Comparison of ENCODE assay signal across 8 mouse cellular contexts in the genomic region with DNA sequence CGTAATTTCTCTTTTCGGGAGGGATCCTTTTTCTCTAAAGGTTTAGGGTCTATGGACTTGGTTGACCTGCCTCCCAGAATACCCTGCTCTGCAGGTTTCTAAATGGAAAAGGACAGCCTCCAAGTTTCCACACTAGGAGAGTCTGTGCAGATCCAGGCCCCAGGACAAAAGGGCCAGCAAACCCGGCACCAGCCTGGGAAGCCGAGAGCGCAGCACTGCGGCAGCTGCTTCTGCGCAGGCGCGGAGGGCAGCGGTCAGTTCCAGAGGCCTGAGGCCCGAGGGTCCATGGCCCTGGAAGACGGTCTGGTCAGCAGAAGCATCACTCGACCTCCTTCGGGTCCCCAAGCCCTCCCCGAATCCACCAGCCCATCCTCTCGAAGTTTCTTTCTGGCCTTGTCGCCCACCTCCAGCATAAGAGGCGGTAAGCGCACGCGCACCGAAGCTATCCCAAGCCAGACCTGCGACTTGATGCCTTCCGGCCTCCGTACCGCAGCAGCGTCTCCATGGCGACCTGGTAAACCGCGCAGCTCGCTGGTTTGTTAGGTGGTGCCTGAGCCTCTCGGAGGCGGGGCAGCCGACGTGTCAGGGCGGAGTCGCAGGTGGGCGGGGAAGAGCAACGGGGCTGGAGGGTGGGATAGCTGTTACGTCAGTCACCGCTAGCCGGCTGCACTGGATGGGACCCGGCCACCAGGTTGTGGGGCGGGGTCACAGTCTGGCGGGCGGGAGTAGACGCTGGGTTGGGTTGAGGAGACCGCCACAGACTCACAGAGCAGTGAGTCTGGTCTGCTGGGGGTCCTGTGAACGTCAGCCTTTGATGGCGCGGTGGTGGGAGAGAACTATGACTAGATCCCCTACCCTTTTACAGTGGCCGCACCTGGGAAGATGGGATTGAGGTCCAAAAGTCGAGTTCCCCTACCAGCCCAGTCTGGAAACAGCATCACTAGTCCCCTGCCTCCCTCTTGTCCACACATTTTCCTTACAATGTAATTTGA. TPM values are rescaled to one million over a fixed set of nuclear protein-coding genes. Genes with fewer than 3 reads are reported as not detected.
DNase-seq lines count a peak whose midpoint lies in the region; ATAC-seq and TF ChIP-seq lines count a peak whose summit lies in the region.

Lrrc27 (plus strand) TSS at position 235 of the 992 bp plus-strand sequence.
Stk32c (minus strand) TSS at position 554 of the 992 bp plus-strand sequence.

- H3K27ac ChIP-seq in forebrain, embryonic 16.5 days (ENCODE audit: low read length): peak within 1 kb of the TSS; percentile 77
- H3K27ac ChIP-seq in layer of hippocampus, adult 2 months: peak within 1 kb of the TSS; percentile 96
- H3K27ac ChIP-seq in lung, embryonic 14.5 days (ENCODE audit: low read depth): peak within 1 kb of the TSS; percentile 82
- H3K27ac ChIP-seq in olfactory bulb, adult 2 months (ENCODE audit: insufficient read depth, low read depth, low read length): peak within 1 kb of the TSS; percentile 74
- H3K27ac ChIP-seq in thymus, adult 2 months (ENCODE audit: control insufficient read depth, insufficient read depth, low read length): 0 out of 2 replicates have a peak within 1 kb of the TSS, but pooled peaks have one; percentile 15

- TF ChIP-seq POLR2A in olfactory bulb, adult 2 months (IDR thresholded peaks at IDR 0.05; ENCODE audit: insufficient read depth, low read depth, low read length): peak; percentile 58
- peak; percentile 70 for TF ChIP-seq POLR2A in thymus, adult 2 months (IDR thresholded peaks at IDR 0.05; ENCODE audit: control insufficient read depth, extremely low read depth, insufficient read depth, low read length, poor library complexity)

- DNase-seq in G1E (ENCODE audit: low spot score): peak; percentile 74
- DNase-seq in cerebellum, adult 18-20 months: peak; percentile 98
- peak; percentile 97 for DNase-seq in heart, postnatal 36 days
- DNase-seq in layer of hippocampus, adult 2 months (ENCODE audit: low spot score in 2 of 2): peak; percentile 98
- peak; percentile 99 for DNase-seq in lung, embryonic 14.5 days
- peak; percentile 98 for DNase-seq in thymus, adult 2 months

- ATAC-seq in G1E (ENCODE audit: extremely low read depth, insufficient number of reproducible peaks, low FRiP score, poor library complexity, severe bottlenecking): peak; percentile 98
- peak; percentile 98 for ATAC-seq in forebrain, embryonic 16.5 days
- peak; percentile 97 for ATAC-seq in lung, embryonic 14.5 days (ENCODE audit: insufficient read depth)

- peaks cover 6% of the 10 kb centered on the region for H3K4me1 ChIP-seq in G1E (ENCODE audit: insufficient read depth, low read depth, low read length)
- peaks cover 9% of the 10 kb centered on the region for H3K4me1 ChIP-seq in forebrain, embryonic 16.5 days (replicated peaks; ENCODE audit: control insufficient read depth, insufficient read depth, low read length)
- 0 out of 2 replicates have a peak, but pooled peaks cover 4% of the 10 kb centered on the region for H3K4me1 ChIP-seq in lung, embryonic 14.5 days (ENCODE audit: insufficient read depth)
- H3K4me1 ChIP-seq in olfactory bulb, adult 2 months (ENCODE audit: control insufficient read depth, insufficient read depth, low read length): no peaks in the 10 kb centered on the region; the same call in 1 of the 2 replicates
- peaks cover 5% of the 10 kb centered on the region for H3K4me1 ChIP-seq in thymus, adult 2 months (replicated peaks; ENCODE audit: control insufficient read depth, insufficient read depth, low read length)

- no peaks in the 10 kb centered on the region for H3K27me3 ChIP-seq in G1E (ENCODE audit: insufficient read depth, low read length)
- no peaks in the 10 kb centered on the region for H3K27me3 ChIP-seq in forebrain, embryonic 16.5 days (replicated peaks; ENCODE audit: control insufficient read depth, insufficient read depth, low read length)
- no peaks in the 10 kb centered on the region for H3K27me3 ChIP-seq in lung, embryonic 14.5 days (ENCODE audit: insufficient read depth, low read length)
- H3K27me3 ChIP-seq in thymus, adult 2 months (ENCODE audit: control insufficient read depth, insufficient read depth, low read length): no peaks in the 10 kb centered on the region

- peak within 1 kb of the TSS; percentile 56 for H3K4me2 ChIP-seq in forebrain, embryonic 16.5 days (ENCODE audit: low read length)
- peak within 1 kb of the TSS; percentile 72 for H3K4me2 ChIP-seq in lung, embryonic 14.5 days

- H3K9ac ChIP-seq in forebrain, embryonic 16.5 days (replicated peaks; ENCODE audit: low read depth, low read length): peak within 1 kb of the TSS; percentile 72
- H3K9ac ChIP-seq in lung, embryonic 14.5 days: peak within 1 kb of the TSS; percentile 67

- H3K4me3 ChIP-seq in G1E (ENCODE audit: low read depth, low read length): peak within 1 kb of the TSS; percentile 73
- peak within 1 kb of the TSS; percentile 55 for H3K4me3 ChIP-seq in forebrain, embryonic 16.5 days (replicated peaks; ENCODE audit: low read length)
- H3K4me3 ChIP-seq in layer of hippocampus, adult 2 months: peak within 1 kb of the TSS; percentile 77
- peak within 1 kb of the TSS; percentile 63 for H3K4me3 ChIP-seq in lung, embryonic 14.5 days (ENCODE audit: low read depth, low read length)
- H3K4me3 ChIP-seq in olfactory bulb, adult 2 months (ENCODE audit: insufficient read depth, low read depth, low read length): peak within 1 kb of the TSS; percentile 78
- H3K4me3 ChIP-seq in thymus, adult 2 months (ENCODE audit: control insufficient read depth, insufficient read depth, low read length): peak within 1 kb of the TSS; percentile 73

- no peaks in the 10 kb centered on the region for H3K36me3 ChIP-seq in G1E (replicated peaks)
- no peaks in the 10 kb centered on the region for H3K36me3 ChIP-seq in forebrain, embryonic 16.5 days (ENCODE audit: control insufficient read depth, insufficient read depth)
- no peaks in the 10 kb centered on the region for H3K36me3 ChIP-seq in lung, embryonic 14.5 days (ENCODE audit: insufficient read depth)
- no peaks in the 10 kb centered on the region for H3K36me3 ChIP-seq in thymus, adult 2 months (ENCODE audit: control insufficient read depth, insufficient read depth, low read length)

- WGBS in forebrain, embryonic 16.5 days: 2% methylated on average over 52 of the region's 53 CpGs
- 2% methylated on average over 53 of the region's 53 CpGs for whole genome bisulfite sequencing in lung, embryonic 14.5 days
- under 1% methylated on average over 53 of the region's 53 CpGs for WGBS in olfactory bulb, adult 2 months
- WGBS in thymus, adult 2 months: 3% methylated on average over 53 of the region's 53 CpGs

- TF ChIP-seq CTCF in G1E (IDR thresholded peaks at IDR 0.05; ENCODE audit: low read depth, low read length): no peak
- no peak; the same call in 1 of the 2 replicates for TF ChIP-seq CTCF in layer of hippocampus, adult 2 months (conservative IDR thresholded peaks at IDR 0.05)
- peak; percentile 51 for TF ChIP-seq CTCF in lung, embryonic 14.5 days (IDR thresholded peaks at IDR 0.05; ENCODE audit: low read depth)
- no peak for TF ChIP-seq CTCF in olfactory bulb, adult 2 months (IDR thresholded peaks at IDR 0.05; ENCODE audit: insufficient read depth, low read depth, low read length)
- TF ChIP-seq CTCF in thymus, adult 2 months (IDR thresholded peaks at IDR 0.05; ENCODE audit: borderline replicate concordance, control insufficient read depth, extremely low read depth, insufficient read depth, low read length, poor library complexity): peak; percentile 65; the same call in 1 of the 2 replicates

- intact Hi-C loops in heart, postnatal 36 days (cut with DNase I): no loop called here

- peaks cover 39% of the 10 kb centered on the region for H3K9me3 ChIP-seq in G1E (replicated peaks)
- no peaks in the 10 kb centered on the region for H3K9me3 ChIP-seq in forebrain, embryonic 16.5 days (ENCODE audit: control insufficient read depth, low read length)
- H3K9me3 ChIP-seq in lung, embryonic 14.5 days (ENCODE audit: low read depth, low read length): no peaks in the 10 kb centered on the region

RNA-seq across cellular contexts. Expression of gene Lrrc27, which starts in this region (rescaled TPM):
- total RNA-seq in G1E (2014; fragmentation: Nextera tagmentation) (not detected in 2 replicates), G1E (2017) (0.70 and 1.0 TPM in 2 replicates)
- not detected in 2 replicates for polyA plus RNA-seq in G1E (2012)
- 3.6 and 4.6 TPM in 2 replicates for polyA plus RNA-seq in forebrain, embryonic 16.5 days (2015; fragmentation: Nextera tagmentation; extraction: Ambion mirVana)
- total RNA-seq in heart, postnatal 36 days (2021): 10 to 100 TPM; 17.0 to 22.3 TPM
- 1 to 10 TPM; 6.8 to 6.9 TPM for total RNA-seq in layer of hippocampus, adult 2 months (2021)
- 3.4 and 5.3 TPM in 2 replicates for polyA plus RNA-seq in lung, embryonic 14.5 days (2014; fragmentation: Nextera tagmentation; extraction: Ambion mirVana)
- not detected in 2 replicates for polyA plus RNA-seq in olfactory bulb, adult 2 months (2012; ENCODE audit: insufficient read depth, insufficient read length, low replicate concordance, missing spikeins)
- polyA plus RNA-seq in thymus, adult 2 months (2012; rRNA removed): 3.9 and 4.0 TPM in 2 replicates

RNA-seq across cellular contexts. Expression of gene Stk32c, which starts in this region (rescaled TPM):
- not detected in 2 replicates for total RNA-seq in G1E (2014; fragmentation: Nextera tagmentation)
- not detected in 2 replicates for total RNA-seq in G1E (2017)
- polyA plus RNA-seq in G1E (2012): not detected in 2 replicates
- polyA plus RNA-seq in forebrain, embryonic 16.5 days (2015; fragmentation: Nextera tagmentation; extraction: Ambion mirVana): 1.3 and 2.3 TPM in 2 replicates
- total RNA-seq in heart, postnatal 36 days (2021): under 1 TPM; 0.60 to 0.86 TPM
- total RNA-seq in layer of hippocampus, adult 2 months (2021): 100 to 1,000 TPM; 102 to 105 TPM
- 0.14 and 0.16 TPM in 2 replicates for polyA plus RNA-seq in lung, embryonic 14.5 days (2014; fragmentation: Nextera tagmentation; extraction: Ambion mirVana)
- polyA plus RNA-seq in olfactory bulb, adult 2 months (2012; ENCODE audit: insufficient read depth, insufficient read length, low replicate concordance, missing spikeins): not detected in 2 replicates
- polyA plus RNA-seq in thymus, adult 2 months (2012; rRNA removed): 1.3 and 1.7 TPM in 2 replicates

Comparison
In these comparisons a context has a peak if more than half of its experiments do, and no peak if none do; other contexts are left out.
1. Peak in every context shown above with its lines: DNase-seq, ATAC-seq, H3K4me3 ChIP-seq and H3K27ac ChIP-seq.
2. RNA of gene Stk32c (total RNA-seq): 102 to 105 TPM in layer of hippocampus, adult 2 months; 0.60 to 0.86 TPM in heart, postnatal 36 days and not detected in G1E; every median in the first group is over 10 times any median in the second.
3. CTCF ChIP-seq: peak in lung, embryonic 14.5 days (single experiment) and thymus, adult 2 months (single experiment); none in G1E (single experiment), layer of hippocampus, adult 2 months (single experiment) and olfactory bulb, adult 2 months (single experiment).
4. H3K27ac ChIP-seq: peak in every context shown above with its lines; median percentile 96 in layer of hippocampus, adult 2 months; 82 in lung, embryonic 14.5 days; 77 in forebrain, embryonic 16.5 days; 74 in olfactory bulb, adult 2 months; 15 in thymus, adult 2 months.